Mouse (Mus musculus): Measurements from ENCODE around the gene Frem2.

GRCm38 (mm10) chr3:53486996-53487576 lies 170.1 kb downstream of the Frem2 start:
- TF ChIP-seq CTCF (IDR thresholded peaks at IDR 0.05), result no peak
- no peak for TF ChIP-seq EP300 (IDR thresholded peaks at IDR 0.05; ENCODE audit: insufficient read depth, low read depth, low read length)
